Comparison of ENCODE assay signal across 9 mouse cellular contexts in genomic region chr12:105981974-105982305, GRCm38 (mm10). TPM values are rescaled to one million over a fixed set of nuclear protein-coding genes. Genes with fewer than 3 reads are reported as not detected.
DNase-seq lines count a peak whose midpoint lies in the region; ATAC-seq and TF ChIP-seq lines count a peak whose summit lies in the region.
"Had no signal": no experiment of that assay in that cellular context is flagged by ENCODE, and none has a peak within 500 bp of the region (broad histone marks: within the 10 kb centered on the region; RNA-seq: fewer than 3 reads in every experiment).

No protein-coding gene starts in this region.

- DNase-seq in heart, postnatal 0 days (ENCODE audit: low spot score), result no peak
- DNase-seq in heart, adult 9 months (ENCODE audit: low spot score in 2 of 2), result no peak
- no peak for DNase-seq in CH12.LX (ENCODE audit: extremely low read depth)
- no peak for DNase-seq in G1E (ENCODE audit: low spot score)
- DNase-seq in cerebellum, adult 18-20 months, result no peak
- no peak for DNase-seq in gastrocnemius, postnatal 14 days
- DNase-seq: cerebellum, postnatal 14 days had no signal

- peak overlapping the region; percentile 48 for H3K4me2 ChIP-seq in heart, postnatal 0 days (ENCODE audit: low read depth, low read length)
- H3K4me2 ChIP-seq in CH12.LX (ENCODE audit: insufficient read depth, low read depth, poor library complexity, severe bottlenecking), result peak overlapping the region; percentile 91
- H3K4me2 ChIP-seq in limb, embryonic 12.5 days, result peak overlapping the region; percentile 37; the same call in 1 of the 2 replicates

- no peak for TF ChIP-seq EP300 in heart, postnatal 0 days (IDR thresholded peaks at IDR 0.05; ENCODE audit: low read depth)
- no peak for TF ChIP-seq EP300 in CH12.LX (IDR thresholded peaks at IDR 0.05; ENCODE audit: low read length)

- TF ChIP-seq POLR2A in CH12.LX (IDR thresholded peaks at IDR 0.05; ENCODE audit: low read depth, low read length), result no peak

- TF ChIP-seq RAD21 in CH12.LX (IDR thresholded peaks at IDR 0.05; ENCODE audit: low read depth, low read length), result no peak

- in situ Hi-C loops in CH12.LX (cut with MboI; ENCODE audit: low pct_ligation_motif_present, low pct_unique_long_range_greater_than_20kb, low sequenced_read_pairs), result no loop called here

- 0 out of 2 replicates have a peak, but pooled peaks have one; percentile 14 for ATAC-seq in heart, postnatal 0 days (ENCODE audit: insufficient read depth, low read depth)
- ATAC-seq in G1E (ENCODE audit: extremely low read depth, insufficient number of reproducible peaks, low FRiP score, poor library complexity, severe bottlenecking), result no peak
- no peak for ATAC-seq in limb, embryonic 12.5 days (ENCODE audit: insufficient number of reproducible peaks, insufficient read depth, low FRiP score, low TSS enrichment, low read depth)

- no peaks in the 10 kb centered on the region for H3K27me3 ChIP-seq in heart, postnatal 0 days (ENCODE audit: control insufficient read depth, insufficient read depth, low read length)
- H3K27me3 ChIP-seq in CH12.LX (replicated peaks) (no peaks in the 10 kb centered on the region), G1E (ENCODE audit: insufficient read depth, low read length) (peaks cover 2% of the 10 kb centered on the region; the same call in 1 of the 2 replicates)
- H3K27me3 ChIP-seq in limb, embryonic 12.5 days, result peaks cover 6% of the 10 kb centered on the region; the same call in 1 of the 2 replicates
- H3K27me3 ChIP-seq: embryonic facial prominence, embryonic 15.5 days had no signal

- H3K4me3 ChIP-seq in heart, postnatal 0 days (ENCODE audit: low read depth, low read length), result no peak overlapping the region
- H3K4me3 ChIP-seq in CH12.LX (replicated peaks in 1 of 3; ENCODE audit: low read depth in 2 of 3, low read length in 2 of 3, poor library complexity in 1 of 3), result no peak overlapping the region
- peak overlapping the region; percentile 13; the same call in 1 of the 2 replicates for H3K4me3 ChIP-seq in G1E (ENCODE audit: low read depth, low read length)
- no peak overlapping the region for H3K4me3 ChIP-seq in limb, embryonic 12.5 days (replicated peaks)
- H3K4me3 ChIP-seq: embryonic facial prominence, embryonic 15.5 days had no signal

- no peaks in the 10 kb centered on the region for H3K36me3 ChIP-seq in heart, postnatal 0 days (replicated peaks; ENCODE audit: control insufficient read depth, insufficient read depth, low read length)
- H3K36me3 ChIP-seq in CH12.LX (replicated peaks in 1 of 2; ENCODE audit: control insufficient read depth in 1 of 2, insufficient read depth in 1 of 2, low read length in 1 of 2), result no peaks in the 10 kb centered on the region
- no peaks in the 10 kb centered on the region for H3K36me3 ChIP-seq in G1E (replicated peaks)
- no peaks in the 10 kb centered on the region for H3K36me3 ChIP-seq in limb, embryonic 12.5 days
- H3K36me3 ChIP-seq: embryonic facial prominence, embryonic 15.5 days had no signal

- no peaks in the 10 kb centered on the region for H3K79me2 ChIP-seq in CH12.LX (replicated peaks; ENCODE audit: control insufficient read depth, extremely low read depth, insufficient read depth, poor library complexity, severe bottlenecking)

- intact Hi-C loops in gastrocnemius, postnatal 14 days (cut with DNase I; ENCODE audit: low total_unique reads), result no loop called here

- TF ChIP-seq CTCF in heart, postnatal 0 days (IDR thresholded peaks at IDR 0.05; ENCODE audit: low read depth), result no peak
- no peak for TF ChIP-seq CTCF in CH12.LX (conservative IDR thresholded peaks at IDR 0.05 in 1 of 2, IDR thresholded peaks at IDR 0.05 in 1 of 2; ENCODE audit: low read depth in 2 of 2, low read length in 2 of 2)
- TF ChIP-seq CTCF in G1E (IDR thresholded peaks at IDR 0.05; ENCODE audit: low read depth, low read length), result no peak

- H3K9ac ChIP-seq in heart, postnatal 0 days (replicated peaks; ENCODE audit: low read depth, low read length), result no peak overlapping the region
- peak overlapping the region; percentile 61; the same call in 1 of the 2 replicates for H3K9ac ChIP-seq in CH12.LX (ENCODE audit: insufficient read depth, low read depth)
- no peak overlapping the region for H3K9ac ChIP-seq in limb, embryonic 12.5 days (replicated peaks)
- H3K9ac ChIP-seq: embryonic facial prominence, embryonic 15.5 days had no signal

- H3K27ac ChIP-seq in heart, postnatal 0 days (ENCODE audit: low read depth), result no peak overlapping the region
- H3K27ac ChIP-seq in CH12.LX (ENCODE audit: insufficient read depth, low read depth), result no peak overlapping the region
- H3K27ac ChIP-seq in limb, embryonic 12.5 days, result no peak overlapping the region
- H3K27ac ChIP-seq: embryonic facial prominence, embryonic 15.5 days had no signal

- dilution Hi-C loops in CH12.LX (cut with MboI; ENCODE audit: extremely low pct_ligation_motif_present, extremely low pct_unique_long_range_greater_than_20kb, low sequenced_read_pairs), result no loop called here

- 73% methylated on average over 7 of the region's 7 CpGs for WGBS in heart, postnatal 0 days
- 76% methylated on average over 7 of the region's 7 CpGs for WGBS in limb, embryonic 12.5 days

- H3K4me1 ChIP-seq in heart, postnatal 0 days (ENCODE audit: control insufficient read depth, insufficient read depth), result no peaks in the 10 kb centered on the region
- H3K4me1 ChIP-seq in CH12.LX (ENCODE audit: control insufficient read depth in 1 of 2, insufficient read depth in 2 of 2), result peaks cover 0 to 6% of the 10 kb centered on the region in 2 experiments; a peak in 1 of 4 replicates
- H3K4me1 ChIP-seq in G1E (ENCODE audit: insufficient read depth, low read depth, low read length), result peaks cover 9% of the 10 kb centered on the region
- H3K4me1 ChIP-seq in limb, embryonic 12.5 days (replicated peaks), result no peaks in the 10 kb centered on the region
- H3K4me1 ChIP-seq: embryonic facial prominence, embryonic 15.5 days had no signal

- peaks cover 6% of the 10 kb centered on the region; the same call in 1 of the 2 replicates for H3K9me3 ChIP-seq in heart, postnatal 0 days (replicated peaks; ENCODE audit: control insufficient read depth, low read length)
- H3K9me3 ChIP-seq in CH12.LX (replicated peaks; ENCODE audit: low read length) (peaks cover 9% of the 10 kb centered on the region), G1E (replicated peaks) (peaks cover 5% of the 10 kb centered on the region)
- peaks cover 7% of the 10 kb centered on the region for H3K9me3 ChIP-seq in limb, embryonic 12.5 days
- H3K9me3 ChIP-seq: embryonic facial prominence, embryonic 15.5 days had no signal

TF ChIP-seq in CH12.LX, 34 proteins besides CTCF, POLR2A, EP300 and RAD21:
- TF ChIP-seq NELFE (IDR thresholded peaks at IDR 0.05; ENCODE audit: low read depth, low read length) (no peak), POLR2AphosphoS2 (IDR thresholded peaks at IDR 0.05; ENCODE audit: low read depth, low read length) (no peak), TBP (conservative IDR thresholded peaks at IDR 0.05; ENCODE audit: low read depth, low read length) (no peak), ETS1 (conservative IDR thresholded peaks at IDR 0.05; ENCODE audit: low read depth, low read length) (no peak), MAFK (IDR thresholded peaks at IDR 0.05; ENCODE audit: insufficient replicate concordance, low read length) (no peak)

RNA-seq across cellular contexts. Expression of gene Vrk1, which starts 28.1 kb away (rescaled TPM):
- 8.0 and 19.9 TPM in 2 replicates for total RNA-seq in heart, postnatal 0 days (2014; rRNA removed; ENCODE audit: low replicate concordance)
- polyA plus RNA-seq in heart, postnatal 0 days (2015; fragmentation: Nextera tagmentation; extraction: Ambion mirVana), result 23.6 and 26.0 TPM in 2 replicates
- total RNA-seq in CH12.LX (2012; rRNA removed), result 51.2 and 55.2 TPM in 2 replicates
- 124 and 138 TPM in 2 replicates for total RNA-seq in CH12.LX (2014; rRNA removed)
- 69.1 and 70.4 TPM in 2 replicates for polyA plus RNA-seq in CH12.LX (2012; ENCODE audit: insufficient read length, low read depth)
- 184 and 234 TPM in 2 replicates for total RNA-seq in G1E (2014; fragmentation: Nextera tagmentation)
- 240 and 293 TPM in 2 replicates for total RNA-seq in G1E (2017)
- 85.3 and 89.8 TPM in 2 replicates for polyA plus RNA-seq in G1E (2012)
- polyA plus RNA-seq in limb, embryonic 12.5 days (2016; fragmentation: Nextera tagmentation; extraction: Ambion mirVana), result 89.2 and 91.6 TPM in 2 replicates
- total RNA-seq in gastrocnemius, postnatal 14 days (2021), result 1 to 10 TPM; 5.2 to 6.1 TPM

Comparison
In these comparisons a context has a peak if more than half of its experiments do, and no peak if none do; other contexts are left out.
1. H3K4me2 ChIP-seq: peak in every context shown above with its lines; median percentile 91 in CH12.LX; 48 in heart, postnatal 0 days; 37 in limb, embryonic 12.5 days.